Mouse (Mus musculus) embryonic facial prominence, embryonic 11.5 days (tissue): Measurements from ENCODE around the gene Lrr1. TPM values are rescaled to one million over a fixed set of nuclear protein-coding genes. Genes with fewer than 3 reads are reported as not detected.
"Not testable (repeated sequence)": the region's sequence is repeated elsewhere in the genome, so short reads cannot be mapped to it uniquely, and the experiment has no call there.

Experiments
- ATAC-seq: fragments of 200-750 bp; cut with Nextera tagmentation; replicated peaks from 2 replicates; pipeline ENCODE4 v1.8.0; 2017; ENCODE audit warnings: low read depth; ENCODE audit not compliant: insufficient number of reproducible peaks, low FRiP score, low TSS enrichment
- DNase-seq: peaks from one replicate; pipeline ENCODE4 v3.0.0-alpha.2; 2015; ENCODE audit warnings: low spot score
- H3K27ac ChIP-seq: fragments of 300-500 bp; sonication (generic); replicated peaks from 2 replicates; pipeline ENCODE4 v1.5.1; 2014; ENCODE audit warnings: mild to moderate bottlenecking, low read depth, low read length, control low read depth
- H3K27me3 ChIP-seq: fragments of 300-500 bp; sonication (generic); 2 replicates; pipeline ENCODE4 v1.6.1; 2014; ENCODE audit warnings: mild to moderate bottlenecking, low read length, moderate library complexity, mixed read lengths; ENCODE audit not compliant: control insufficient read depth, insufficient read depth
- H3K36me3 ChIP-seq: fragments of 300-500 bp; sonication (generic); replicated peaks from 2 replicates; pipeline ENCODE4 v1.6.1; 2014; ENCODE audit warnings: low read depth, mild to moderate bottlenecking, low read length, moderate library complexity, mixed read lengths; ENCODE audit not compliant: control insufficient read depth, insufficient read depth
- H3K4me1 ChIP-seq: fragments of 300-500 bp; sonication (generic); 2 replicates; pipeline ENCODE4 v1.6.1; 2014; ENCODE audit warnings: low read length, mixed read lengths; ENCODE audit not compliant: control insufficient read depth, insufficient read depth
- H3K4me2 ChIP-seq: fragments of 300-500 bp; sonication (generic); 2 replicates; pipeline ENCODE4 v1.6.1; 2014; ENCODE audit warnings: low read depth, mild to moderate bottlenecking, control low read depth, low read length, moderate library complexity
- H3K4me3 ChIP-seq: fragments of 300-500 bp; sonication (generic); 2 replicates; pipeline ENCODE4 v1.5.1; 2014; ENCODE audit warnings: low read depth, low read length, control low read depth
- H3K9ac ChIP-seq: fragments of 300-500 bp; sonication (generic); replicated peaks from 2 replicates; pipeline ENCODE4 v1.6.1; 2014; ENCODE audit warnings: mild to moderate bottlenecking, control low read depth, low read length
- H3K9me3 ChIP-seq: fragments of 300-500 bp; sonication (generic); replicated peaks from 2 replicates; pipeline ENCODE4 v1.6.1; 2016; ENCODE audit warnings: mild to moderate bottlenecking, low read length, inconsistent platforms, mixed read lengths; ENCODE audit not compliant: control insufficient read depth
- WGBS: fragments of 180-500 bp; shearing (Covaris S2); extraction: QIAGEN DNeasy Blood & Tissue Kit; methylation state at CpG from one replicate; pipeline ENCODE4 v1.1.7; 2014; 5-methylcytosine and 5-hydroxymethylcytosine counted together
- polyA plus RNA-seq: library from polyadenylated mRNA; unstranded; fragments of >200 nt; fragmentation: Nextera tagmentation; extraction: Ambion mirVana; gene quantifications from 2 replicates; pipeline ENCODE4 v1.2.1, GENCODE M21; 2014

Lrr1 gene
- polyA plus RNA-seq, 1 experiment from 2014 or later: 26.4 TPM

DNA sequence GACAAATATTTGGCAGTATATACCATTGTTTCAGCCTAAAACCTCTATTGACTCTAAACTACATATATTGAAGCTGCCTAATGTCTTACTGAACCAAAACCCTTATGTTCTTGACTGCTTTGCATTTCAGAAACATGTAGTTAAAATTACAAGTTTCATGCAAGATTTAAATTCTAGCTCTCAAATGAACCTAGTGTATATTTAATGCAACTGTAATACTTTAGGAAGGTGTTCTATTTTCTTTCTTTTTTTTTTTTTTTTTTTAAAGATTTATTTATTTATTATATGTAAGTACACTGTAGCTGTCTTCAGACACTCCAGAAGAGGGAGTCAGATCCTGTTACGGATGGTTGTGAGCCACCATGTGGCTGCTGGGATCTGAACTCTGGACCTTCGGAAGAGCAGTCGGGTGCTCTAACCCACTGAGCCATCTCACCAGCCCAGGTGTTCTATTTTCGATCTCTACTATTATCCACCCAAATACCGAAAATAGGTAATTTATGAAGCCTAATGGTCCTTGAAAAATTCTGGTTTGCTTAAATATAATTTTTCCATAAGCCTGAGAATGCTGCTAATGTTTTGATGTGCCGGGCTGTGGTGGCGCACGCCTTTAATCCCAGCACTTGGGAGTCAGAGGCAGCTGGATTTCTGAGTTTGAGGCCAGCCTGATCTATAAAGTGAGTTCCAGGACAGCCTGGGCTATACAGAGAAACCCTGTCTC is 1.6 kb upstream of the Lrr1 start:
- H3K9ac ChIP-seq, H3K4me2 ChIP-seq, DNase-seq, H3K27ac ChIP-seq, H3K9me3 ChIP-seq, ATAC-seq, H3K4me1 ChIP-seq, H3K27me3 ChIP-seq, H3K4me3 ChIP-seq, H3K36me3 ChIP-seq: not testable (repeated sequence)
- WGBS: 71% methylated on average over 8 of the region's 8 CpGs

DNA sequence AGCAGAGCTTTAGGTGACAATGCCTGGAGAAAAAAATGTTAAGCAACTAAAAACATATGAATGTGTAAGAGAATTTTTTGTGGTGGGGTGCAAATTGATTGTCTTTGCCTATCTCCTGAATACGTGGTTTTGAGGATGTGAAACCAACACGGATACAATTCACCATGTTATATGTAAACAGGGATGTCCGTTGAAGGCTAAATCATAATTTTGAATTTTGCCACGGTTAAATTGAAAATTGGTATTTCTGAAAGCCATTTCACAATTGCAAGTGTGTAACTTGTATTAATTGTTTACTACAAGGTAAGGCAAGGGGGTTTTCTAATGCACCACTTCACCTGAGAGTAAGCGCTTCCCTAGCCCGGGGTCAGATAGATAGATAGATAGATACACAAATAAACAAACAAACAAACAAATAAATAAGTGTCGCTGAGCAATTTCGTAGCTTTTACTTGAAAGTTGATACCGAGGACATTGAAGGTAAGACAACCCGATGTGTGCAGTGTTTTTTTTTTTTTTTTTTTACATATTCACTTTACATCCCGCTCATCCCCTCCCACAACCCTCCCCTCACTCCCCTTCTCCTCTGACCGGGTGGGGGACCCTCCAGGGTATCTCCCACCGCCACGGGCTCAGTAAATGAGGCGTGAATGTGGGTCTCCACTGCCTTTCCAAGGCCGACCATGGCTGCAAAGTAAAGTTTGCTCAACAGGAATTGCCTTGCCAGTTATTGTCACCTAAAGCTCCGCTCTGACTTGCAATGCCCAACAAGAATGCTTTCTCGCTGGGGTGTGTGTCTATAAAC is 756 bp upstream of the Lrr1 start:
- Histone ChIP-seq H3K9ac (peak overlapping the region; percentile 71), H3K27me3 (no peaks in the 10 kb centered on the region), H3K9me3 (no peaks in the 10 kb centered on the region), H3K4me1 (no peaks in the 10 kb centered on the region), H3K4me3 (peak overlapping the region; percentile 79), H3K36me3 (no peaks in the 10 kb centered on the region), H3K4me2 (peak overlapping the region; percentile 79), H3K27ac (0 out of 2 replicates have a peak overlapping the region, but pooled peaks have one; percentile 36)
- ATAC-seq (peak; percentile 16; the same call in 1 of the 2 replicates), DNase-seq (no peak)
- 8% methylated on average over 18 of the region's 18 CpGs for WGBS

DNA sequence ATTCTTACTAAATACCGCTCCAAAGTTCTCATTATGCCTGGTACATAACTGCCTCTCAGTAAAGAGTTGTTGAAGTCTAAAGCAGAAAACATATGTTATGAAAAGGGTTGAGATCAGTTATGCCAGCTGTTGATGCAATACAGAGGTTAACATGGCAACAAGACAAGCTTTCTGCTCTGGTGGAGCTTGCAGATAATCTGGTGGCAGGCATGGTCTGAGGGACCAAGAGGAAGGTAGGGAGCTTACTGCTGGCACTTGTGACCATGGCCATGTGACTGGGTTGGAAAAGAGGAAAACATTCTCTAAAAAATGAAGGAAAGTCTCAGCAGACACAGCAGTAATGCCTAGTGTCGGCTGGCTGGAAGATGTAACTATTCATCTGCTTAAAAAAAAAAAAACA is 2.7 kb downstream of the Lrr1 start:
- H3K4me1 ChIP-seq: no peaks in the 10 kb centered on the region
- H3K9ac ChIP-seq: no peak overlapping the region
- DNase-seq (no peak), ATAC-seq (no peak)
- H3K27ac ChIP-seq: no peak overlapping the region
- no peaks in the 10 kb centered on the region for H3K27me3 ChIP-seq
- no peaks in the 10 kb centered on the region for H3K36me3 ChIP-seq
- H3K4me2 ChIP-seq: no peak overlapping the region
- WGBS: 91% methylated on average over 2 of the region's 2 CpGs
- H3K9me3 ChIP-seq: no peaks in the 10 kb centered on the region
- no peak overlapping the region for H3K4me3 ChIP-seq

DNA sequence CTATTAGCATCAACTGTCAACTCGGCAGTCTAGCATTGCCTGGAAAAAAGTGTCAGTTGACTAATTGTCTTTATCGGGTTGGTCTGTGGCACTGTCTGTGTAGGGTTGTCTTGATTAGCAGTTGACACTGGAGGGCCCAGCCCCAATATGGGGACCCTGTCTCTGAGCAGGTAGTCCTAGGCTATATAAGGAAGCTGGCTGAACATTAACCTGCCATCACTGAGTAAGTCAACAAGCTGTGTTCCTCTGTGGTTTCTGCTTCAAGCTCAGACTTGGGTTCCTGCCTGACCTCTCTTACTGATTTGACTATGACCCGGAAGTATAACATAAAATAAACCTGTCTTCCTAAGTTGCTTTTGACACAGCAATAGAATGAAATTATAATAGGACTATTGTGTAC is 7.4 kb downstream of the Lrr1 start:
- no peak for DNase-seq
- 93% methylated on average over 3 of the region's 3 CpGs for WGBS

DNA sequence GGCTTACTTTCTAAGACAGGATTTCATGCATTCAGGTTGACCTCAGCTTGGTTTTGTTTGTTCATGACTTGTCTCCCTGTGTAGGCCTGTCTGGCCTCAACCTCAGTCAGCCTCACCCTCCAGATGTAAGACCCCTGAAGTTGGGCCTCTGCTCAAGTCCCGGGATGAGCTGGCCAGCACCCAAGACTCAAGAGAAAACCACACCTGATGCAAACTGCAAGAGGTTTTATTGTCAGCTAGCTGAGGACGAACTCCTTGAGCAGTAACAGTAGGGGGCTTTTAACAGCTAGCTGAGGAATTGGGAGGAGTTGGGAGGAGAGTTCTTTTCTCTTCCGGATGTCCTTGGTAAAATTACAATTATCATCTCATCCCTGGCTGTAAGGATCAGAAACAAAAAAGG is 8.9 kb downstream of the Lrr1 start:
- H3K27ac ChIP-seq: no peak overlapping the region
- no peak overlapping the region for H3K9ac ChIP-seq
- H3K4me2 ChIP-seq: no peak overlapping the region
- 83% methylated on average over 3 of the region's 3 CpGs for WGBS
- no peaks in the 10 kb centered on the region for H3K9me3 ChIP-seq
- no peak overlapping the region for H3K4me3 ChIP-seq
- ATAC-seq: no peak
- no peaks in the 10 kb centered on the region for H3K27me3 ChIP-seq
- no peaks in the 10 kb centered on the region for H3K4me1 ChIP-seq
- H3K36me3 ChIP-seq: no peaks in the 10 kb centered on the region
- no peak for DNase-seq

More for the DNA sequence above, 7.4 kb downstream of the Lrr1 start:
- no peak; the same call in 1 of the 2 replicates for ATAC-seq
- H3K4me2 ChIP-seq: no peak overlapping the region
- H3K27me3 ChIP-seq: no peaks in the 10 kb centered on the region
- H3K9me3 ChIP-seq: no peaks in the 10 kb centered on the region
- no peak overlapping the region for H3K27ac ChIP-seq
- H3K4me3 ChIP-seq: no peak overlapping the region
- H3K36me3 ChIP-seq: no peaks in the 10 kb centered on the region
- no peak overlapping the region for H3K9ac ChIP-seq
- no peaks in the 10 kb centered on the region for H3K4me1 ChIP-seq

DNA sequence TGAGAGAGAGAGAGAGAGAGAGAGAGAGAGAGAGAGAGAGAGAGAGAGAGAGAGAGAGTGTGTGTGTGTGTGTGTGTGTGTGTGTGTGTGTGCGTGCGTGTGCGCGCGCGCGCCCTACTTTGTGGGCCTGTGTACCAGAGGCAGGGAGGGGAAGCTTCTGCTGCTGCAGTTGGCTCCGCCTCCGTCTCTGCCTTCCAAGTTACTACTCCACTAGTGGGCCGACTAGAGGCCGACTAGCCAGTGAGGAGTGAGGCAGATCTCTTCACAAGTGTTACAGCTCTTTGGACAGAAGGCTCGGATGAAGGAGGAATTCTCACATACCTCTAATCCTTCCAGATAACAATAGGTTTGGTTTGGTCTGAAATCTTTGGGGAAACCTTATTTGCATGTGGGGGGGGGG is 10.8 kb downstream of the Lrr1 start:
- ATAC-seq: no peak
- H3K27ac ChIP-seq: no peak overlapping the region
- no peak overlapping the region for H3K4me3 ChIP-seq
- H3K9ac ChIP-seq: no peak overlapping the region
- no peaks in the 10 kb centered on the region for H3K36me3 ChIP-seq
- no peaks in the 10 kb centered on the region for H3K4me1 ChIP-seq
- no peaks in the 10 kb centered on the region for H3K27me3 ChIP-seq
- WGBS: 68% methylated on average over 12 of the region's 12 CpGs
- no peak overlapping the region for H3K4me2 ChIP-seq
- no peak for DNase-seq
- no peaks in the 10 kb centered on the region for H3K9me3 ChIP-seq

DNA sequence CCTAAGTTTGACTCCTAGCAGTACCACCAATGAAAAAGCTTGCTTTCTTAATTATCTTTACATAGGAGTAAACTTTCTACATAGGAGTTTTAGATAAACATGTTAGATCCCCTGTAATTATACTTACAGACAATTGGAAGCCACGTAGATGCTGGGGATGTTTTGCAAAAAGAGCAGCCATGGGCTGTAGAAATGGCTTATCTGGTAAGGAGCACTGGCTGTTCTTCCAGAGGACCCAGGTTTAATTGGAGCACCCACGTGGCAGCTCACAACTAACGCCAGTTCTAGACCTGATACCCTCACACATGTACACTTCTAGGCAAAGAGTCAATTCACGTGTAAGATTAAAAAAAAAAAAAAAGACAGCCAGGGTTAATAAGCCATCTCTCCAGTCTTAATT is 13.2 kb downstream of the Lrr1 start:
- Histone ChIP-seq H3K36me3 (no peaks in the 10 kb centered on the region), H3K4me3 (no peak overlapping the region), H3K27ac (no peak overlapping the region), H3K4me2 (no peak overlapping the region), H3K27me3 (no peaks in the 10 kb centered on the region), H3K9me3 (no peaks in the 10 kb centered on the region), H3K4me1 (no peaks in the 10 kb centered on the region), H3K9ac (no peak overlapping the region)
- ATAC-seq: no peak
- DNase-seq: no peak
- WGBS: 82% methylated on average over 4 of the region's 4 CpGs
